Mouse (Mus musculus) fat pad, adult 2 months (tissue): ENCODE data around the gene Bud13.
"Not testable (repeated sequence)": the region's sequence is repeated elsewhere in the genome, so short reads cannot be mapped to it uniquely, and the experiment has no call there.

Experiments
- DNase-seq: peaks from one replicate; pipeline ENCODE4 v3.0.0-alpha.2; 2011; ENCODE audit warnings: low read depth, low spot score; ENCODE audit errors: extremely low read depth

The Bud13 gene

GRCm38 (mm10) chr9:46298381-46298780 is 15.6 kb downstream of the Bud13 start:
- no peak for DNase-seq

GRCm38 (mm10) chr9:46302142-46302541 is 19.3 kb downstream of the Bud13 start:
- DNase-seq, result no peak

- DNase-seq, result no peak
Observed at GRCm38 (mm10) chr9:46309121-46309520, 26.3 kb downstream of the Bud13 start.

GRCm38 (mm10) chr9:46314507-46314906 is 31.7 kb downstream of the Bud13 start:
- DNase-seq, result no peak

GRCm38 (mm10) chr9:46314921-46315320 is 32.1 kb downstream of the Bud13 start:
- no peak for DNase-seq

GRCm38 (mm10) chr9:46315807-46316365 is 33.1 kb downstream of the Bud13 start:
- no peak for DNase-seq

GRCm38 (mm10) chr9:46316388-46316787 is 33.6 kb downstream of the Bud13 start:
- DNase-seq, result no peak

- no peak for DNase-seq
Observed at GRCm38 (mm10) chr9:46316909-46317308, 34.1 kb downstream of the Bud13 start.

GRCm38 (mm10) chr9:46317957-46318356 is 35.1 kb downstream of the Bud13 start:
- DNase-seq, result no peak

- not testable (repeated sequence) for DNase-seq
Observed at GRCm38 (mm10) chr9:46319886-46320285, 37.1 kb downstream of the Bud13 start, which contains the start of gene 4931429L15Rik. Gene 4931429L15Rik, minus strand, starts transcription at chr9:46319986.

- DNase-seq, result no peak
Observed at GRCm38 (mm10) chr9:46320461-46320860, 37.7 kb downstream of the Bud13 start.

- DNase-seq, result no peak
Observed at GRCm38 (mm10) chr9:46326694-46327405, 44.0 kb downstream of the Bud13 start.

- no peak for DNase-seq
Observed at GRCm38 (mm10) chr9:46327706-46328571, 45.1 kb downstream of the Bud13 start.

GRCm38 (mm10) chr9:46328572-46329249 is 45.9 kb downstream of the Bud13 start:
- no peak for DNase-seq

GRCm38 (mm10) chr9:46329250-46329648 is 46.4 kb downstream of the Bud13 start:
- DNase-seq, result no peak

- no peak for DNase-seq
Observed at GRCm38 (mm10) chr9:46329801-46330585, 47.2 kb downstream of the Bud13 start.

GRCm38 (mm10) chr9:46330586-46330895 is 47.7 kb downstream of the Bud13 start:
- DNase-seq, result no peak

GRCm38 (mm10) chr9:46331301-46331700 is 48.5 kb downstream of the Bud13 start:
- no peak for DNase-seq

GRCm38 (mm10) chr9:46334471-46335025 is 51.7 kb downstream of the Bud13 start:
- DNase-seq, result no peak

- DNase-seq, result no peak
Observed at GRCm38 (mm10) chr9:46335461-46335995, 52.7 kb downstream of the Bud13 start.
